Mouse (Mus musculus): ENCODE measurements around the gene Arhgef39. TPM values are rescaled to one million over a fixed set of nuclear protein-coding genes. Genes with fewer than 3 reads are reported as not detected.

Gene Arhgef39
- total RNA-seq, 1 experiment from 2014 or later, result 3.4 TPM

DNA sequence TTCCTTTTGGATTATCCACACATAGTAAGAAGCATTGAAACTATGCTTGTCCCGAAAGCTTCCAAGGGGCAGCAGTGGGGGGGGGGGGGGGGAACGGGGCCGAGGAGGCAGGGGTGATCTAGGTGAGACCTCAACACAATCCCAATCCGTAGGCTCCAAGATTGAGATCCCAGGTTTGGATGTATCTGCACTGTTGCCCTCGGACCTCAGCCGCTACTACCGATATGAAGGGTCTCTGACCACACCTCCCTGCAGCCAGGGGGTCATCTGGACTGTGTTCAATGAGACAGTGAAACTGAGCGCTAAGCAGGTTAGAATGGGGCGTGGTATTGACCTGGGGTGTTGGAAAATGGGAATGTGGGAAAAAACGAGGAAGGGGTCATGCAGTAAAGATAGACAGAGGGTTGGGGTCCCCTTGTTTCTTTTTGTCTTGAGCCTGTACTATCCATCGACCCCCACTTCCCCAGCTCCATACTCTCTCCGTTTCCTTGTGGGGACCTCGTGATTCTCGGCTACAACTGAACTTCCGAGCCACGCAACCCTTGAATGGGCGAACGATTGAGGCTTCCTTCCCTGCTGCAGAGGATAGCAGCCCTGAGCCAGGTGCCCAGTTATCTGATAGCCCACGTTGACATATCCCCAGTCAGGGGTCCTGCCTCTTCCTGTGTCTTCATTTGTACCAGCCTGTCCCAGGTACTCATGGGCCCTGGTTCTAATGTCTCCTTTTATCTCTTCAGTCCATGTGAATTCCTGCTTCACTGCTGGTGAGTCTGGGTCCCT is 12.4 kb upstream of the Arhgef39 start:
- ATAC-seq (replicated peaks; ENCODE audit: insufficient number of reproducible peaks, low FRiP score, low TSS enrichment, poor library complexity, severe bottlenecking), result no peak

DNA sequence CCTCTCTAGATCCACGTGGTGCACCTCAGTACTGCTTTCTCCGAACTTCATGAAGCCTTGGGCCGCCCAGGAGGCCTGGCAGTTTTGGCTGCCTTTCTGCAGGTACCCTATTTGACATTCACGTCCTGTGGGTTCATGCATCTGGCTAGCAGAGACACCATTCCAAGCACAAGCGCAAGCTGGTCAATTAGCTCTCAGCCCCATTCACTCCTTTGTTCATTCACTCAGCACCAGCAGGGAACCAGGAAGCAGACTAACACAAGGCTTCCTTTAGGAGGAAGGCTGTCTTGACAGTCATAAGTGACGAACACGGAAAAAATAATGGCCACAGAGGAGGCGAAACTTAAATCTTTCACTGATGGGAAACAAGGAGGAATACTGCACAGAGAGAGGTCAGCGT is 9.6 kb upstream of the Arhgef39 start:
- ATAC-seq (replicated peaks; ENCODE audit: insufficient number of reproducible peaks, low FRiP score, low TSS enrichment, poor library complexity, severe bottlenecking), result 0 out of 2 replicates have a peak, but pooled peaks have one; percentile 1

- ATAC-seq (replicated peaks; ENCODE audit: insufficient number of reproducible peaks, low FRiP score, low TSS enrichment, poor library complexity, severe bottlenecking), result peak; percentile 92
Observed at GRCm38 (mm10) chr4:43508666-43508997, 9.1 kb upstream of the Arhgef39 start.

- no peak for ATAC-seq (replicated peaks; ENCODE audit: insufficient number of reproducible peaks, low FRiP score, low TSS enrichment, poor library complexity, severe bottlenecking)
Observed at GRCm38 (mm10) chr4:43507938-43508665, 8.6 kb upstream of the Arhgef39 start.

GRCm38 (mm10) chr4:43506536-43507185 is 7.2 kb upstream of the Arhgef39 start, which contains the start of gene Car9:
Car9 (plus strand) TSS chr4:43506966.
- no peak for ATAC-seq (replicated peaks; ENCODE audit: insufficient number of reproducible peaks, low FRiP score, low TSS enrichment, poor library complexity, severe bottlenecking)

GRCm38 (mm10) chr4:43506074-43506473 is 6.6 kb upstream of the Arhgef39 start:
- ATAC-seq (replicated peaks; ENCODE audit: insufficient number of reproducible peaks, low FRiP score, low TSS enrichment, poor library complexity, severe bottlenecking), result no peak

GRCm38 (mm10) chr4:43504269-43504668 is 4.8 kb upstream of the Arhgef39 start:
- ATAC-seq (replicated peaks; ENCODE audit: insufficient number of reproducible peaks, low FRiP score, low TSS enrichment, poor library complexity, severe bottlenecking), result no peak

DNA sequence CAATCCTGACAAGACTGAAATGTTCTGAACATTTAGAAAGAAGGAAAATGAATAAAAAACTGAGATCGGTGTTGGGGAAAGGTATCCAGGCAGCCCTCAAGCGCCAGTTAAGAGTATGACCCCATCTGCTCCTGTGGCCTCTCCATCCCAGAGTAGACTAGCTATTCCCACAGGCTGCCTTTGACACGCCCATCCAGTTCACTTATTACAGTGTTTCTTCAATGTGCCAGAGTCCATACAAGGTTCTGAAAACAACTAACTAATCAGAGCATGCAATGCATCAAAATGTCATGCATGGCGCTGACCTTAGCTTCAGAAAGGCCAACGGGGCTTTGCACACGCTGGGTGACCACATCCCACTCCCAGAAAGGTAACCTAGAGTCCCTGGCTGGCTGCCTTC is 4.0 kb upstream of the Arhgef39 start:
- ATAC-seq (replicated peaks; ENCODE audit: insufficient number of reproducible peaks, low FRiP score, low TSS enrichment, poor library complexity, severe bottlenecking), result no peak

DNA sequence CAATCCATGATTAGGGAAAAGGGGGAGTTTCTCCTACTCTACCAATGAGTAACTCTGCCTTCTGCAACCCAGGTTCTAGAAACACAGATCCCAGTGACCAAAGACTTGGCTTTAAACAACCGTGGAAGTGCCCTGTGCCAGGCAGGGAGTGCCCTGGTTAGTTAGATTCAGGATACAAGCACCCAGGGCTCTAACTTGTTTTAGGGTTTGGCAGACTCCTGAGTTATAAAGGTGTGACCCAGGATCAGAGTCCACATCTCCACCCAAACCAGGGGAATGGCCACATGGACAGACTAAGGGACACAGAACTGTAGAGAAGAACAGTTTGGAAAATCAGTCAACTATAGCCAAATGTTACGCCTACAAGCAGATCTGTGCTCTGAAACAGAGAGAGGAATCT is 3.5 kb upstream of the Arhgef39 start:
- ATAC-seq (replicated peaks; ENCODE audit: insufficient number of reproducible peaks, low FRiP score, low TSS enrichment, poor library complexity, severe bottlenecking), result no peak

DNA sequence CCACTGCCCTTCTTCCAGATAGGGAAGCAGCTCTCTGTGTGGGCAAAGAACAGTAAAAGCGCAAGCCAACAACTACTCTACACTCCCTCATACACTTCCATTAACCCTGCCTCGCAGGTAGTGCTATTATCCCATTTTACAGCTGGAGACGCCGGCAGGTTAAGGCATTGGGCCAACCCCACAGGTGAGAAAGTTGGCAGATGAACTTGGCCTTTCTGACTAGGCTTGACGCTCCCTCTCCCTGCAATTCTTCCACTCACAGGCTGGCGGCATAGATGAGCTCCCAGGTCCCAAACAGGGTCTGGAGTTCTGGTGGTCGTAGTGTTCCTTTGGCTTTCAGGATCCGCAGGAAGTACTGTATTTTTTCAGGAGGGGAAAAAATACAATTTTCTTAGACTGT is 512 bp downstream of the Arhgef39 start:
- no peak for ATAC-seq (replicated peaks; ENCODE audit: insufficient number of reproducible peaks, low FRiP score, low TSS enrichment, poor library complexity, severe bottlenecking)

GRCm38 (mm10) chr4:43497946-43498345 is 1.5 kb downstream of the Arhgef39 start:
- no peak for ATAC-seq (replicated peaks; ENCODE audit: insufficient number of reproducible peaks, low FRiP score, low TSS enrichment, poor library complexity, severe bottlenecking)

- no peak for ATAC-seq (replicated peaks; ENCODE audit: insufficient number of reproducible peaks, low FRiP score, low TSS enrichment, poor library complexity, severe bottlenecking)
Observed at GRCm38 (mm10) chr4:43497405-43497804, 2.1 kb downstream of the Arhgef39 start.

DNA sequence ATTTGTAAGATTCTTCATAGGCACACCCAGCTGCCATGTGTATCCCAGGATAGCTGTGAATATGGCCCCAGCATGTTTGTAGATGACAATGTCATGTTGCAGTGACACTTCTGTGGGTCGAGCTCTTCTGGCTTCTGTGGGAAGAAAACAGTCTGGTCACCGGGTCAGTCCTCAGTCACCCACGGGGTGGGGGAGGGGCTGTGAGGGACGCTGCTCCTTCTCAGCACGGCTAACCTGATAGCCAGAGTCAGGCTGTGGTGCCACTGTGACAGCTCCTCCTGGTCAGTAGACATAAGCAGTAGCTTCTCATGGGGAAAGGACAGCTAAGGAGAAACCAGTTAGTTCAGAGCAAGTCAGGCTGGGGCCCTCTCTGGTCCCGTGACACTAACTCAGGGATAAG is 2.9 kb downstream of the Arhgef39 start:
- no peak for ATAC-seq (replicated peaks; ENCODE audit: insufficient number of reproducible peaks, low FRiP score, low TSS enrichment, poor library complexity, severe bottlenecking)

- no peak for ATAC-seq (replicated peaks; ENCODE audit: insufficient number of reproducible peaks, low FRiP score, low TSS enrichment, poor library complexity, severe bottlenecking)
Observed at GRCm38 (mm10) chr4:43493846-43494240, 5.7 kb downstream of the Arhgef39 start.

- ATAC-seq (replicated peaks; ENCODE audit: insufficient number of reproducible peaks, low FRiP score, low TSS enrichment, poor library complexity, severe bottlenecking), result peak; percentile 52
Observed at GRCm38 (mm10) chr4:43493186-43493845, 6.2 kb downstream of the Arhgef39 start.

- ATAC-seq (replicated peaks; ENCODE audit: insufficient number of reproducible peaks, low FRiP score, low TSS enrichment, poor library complexity, severe bottlenecking), result peak; percentile 91
Observed at GRCm38 (mm10) chr4:43492821-43493185, 6.7 kb downstream of the Arhgef39 start, which contains the start of gene Ccdc107. Ccdc107 (plus strand) TSS chr4:43492900.

DNA sequence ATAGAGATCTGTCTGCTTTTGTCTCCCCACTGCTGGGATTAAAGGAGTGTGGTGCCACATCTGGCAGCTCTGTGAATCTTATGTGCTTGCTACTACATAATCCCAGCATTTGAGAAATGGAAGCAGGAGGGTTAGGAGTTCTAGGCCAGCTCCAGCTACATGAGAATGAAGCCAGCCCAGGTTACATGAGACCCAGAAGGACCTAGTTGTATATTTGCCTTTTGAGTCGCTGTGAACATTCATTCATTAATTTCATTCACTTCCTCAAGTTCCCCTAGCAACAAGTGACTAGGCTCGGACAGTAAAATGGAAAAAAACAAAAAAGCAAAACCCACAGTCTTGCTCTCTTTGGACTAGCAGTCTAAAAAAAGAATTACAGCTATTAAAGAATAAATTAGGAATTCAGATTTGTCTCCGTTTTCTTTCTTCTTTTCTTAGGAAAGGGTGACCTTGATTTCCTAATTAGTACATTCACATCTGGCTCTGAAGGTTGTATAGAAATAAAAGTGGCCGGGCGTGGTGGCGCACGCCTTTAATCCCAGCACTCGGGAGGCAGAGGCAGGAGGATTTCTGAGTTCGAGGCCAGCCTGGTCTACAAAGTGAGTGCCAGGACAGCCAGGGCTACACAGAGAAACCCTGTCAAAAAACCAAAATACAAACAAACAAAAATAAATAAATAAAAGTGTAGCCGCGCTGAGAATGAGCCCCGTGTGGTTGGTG is 7.2 kb downstream of the Arhgef39 start:
- 0 out of 2 replicates have a peak, but pooled peaks have one; percentile 11 for ATAC-seq (replicated peaks; ENCODE audit: insufficient number of reproducible peaks, low FRiP score, low TSS enrichment, poor library complexity, severe bottlenecking)

DNA sequence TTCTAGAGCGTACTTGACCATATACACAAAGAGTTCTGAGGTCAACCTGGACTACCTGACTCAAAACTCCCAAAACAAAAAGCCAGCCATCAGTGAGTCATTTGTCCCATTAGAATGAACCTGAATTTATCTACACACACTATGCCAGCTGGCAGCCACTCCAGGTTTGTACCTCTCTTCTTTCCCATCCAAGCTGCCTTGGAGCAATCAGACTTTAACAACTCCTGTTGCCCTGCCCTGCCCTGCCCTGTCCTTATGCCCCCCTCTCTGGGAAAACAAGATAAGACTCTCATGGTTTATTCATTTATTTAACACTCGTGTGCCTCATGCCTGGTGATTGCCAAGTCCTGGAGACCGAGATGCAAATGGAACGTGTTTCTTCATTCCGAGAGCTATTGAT is 8.7 kb downstream of the Arhgef39 start:
- ATAC-seq (replicated peaks; ENCODE audit: insufficient number of reproducible peaks, low FRiP score, low TSS enrichment, poor library complexity, severe bottlenecking), result no peak

DNA sequence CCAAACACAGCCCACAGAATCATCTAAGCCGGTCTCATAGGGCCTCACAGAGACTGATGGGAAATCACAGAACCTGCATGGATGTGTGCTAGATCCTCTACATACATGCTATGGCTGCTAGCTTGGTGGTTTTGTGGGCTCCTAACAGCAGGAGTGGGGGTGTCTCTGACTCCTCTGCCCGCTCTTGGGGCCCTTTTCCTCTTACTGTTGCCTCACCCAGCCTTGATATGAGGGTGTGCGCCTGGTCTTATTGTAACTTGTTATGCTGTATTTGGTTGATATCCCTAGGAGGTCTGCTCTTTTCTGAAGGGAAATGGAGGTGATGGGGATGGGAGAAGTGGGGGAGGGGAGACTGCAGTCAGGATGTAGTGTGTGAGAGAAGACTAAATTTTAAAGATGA is 9.9 kb downstream of the Arhgef39 start:
- ATAC-seq (replicated peaks; ENCODE audit: insufficient number of reproducible peaks, low FRiP score, low TSS enrichment, poor library complexity, severe bottlenecking), result no peak
